Mouse (Mus musculus) lung, embryonic 14.5 days (tissue): Measurements from ENCODE around the gene Gm8122. TPM values are rescaled to one million over a fixed set of nuclear protein-coding genes. Genes with fewer than 3 reads are reported as not detected.
"Not testable (repeated sequence)": the region's sequence is repeated elsewhere in the genome, so short reads cannot be mapped to it uniquely, and the experiment has no call there.

Source experiments
- ATAC-seq: fragments of 200-750 bp; cut with Nextera tagmentation; 2 replicates; pipeline ENCODE4 v1.8.0; 2017; ENCODE audit warnings: mild to moderate bottlenecking, moderate TSS enrichment, moderate library complexity; ENCODE audit not compliant: insufficient read depth
- DNase-seq: peaks from one replicate; pipeline ENCODE4 v3.0.0-alpha.2; 2015
- H3K27ac ChIP-seq: fragments of 300-500 bp; sonication (generic); 2 replicates; pipeline ENCODE4 v1.5.1; 2014; ENCODE audit warnings: low read depth, mild to moderate bottlenecking, moderate library complexity
- H3K27me3 ChIP-seq: fragments of 300-500 bp; sonication (generic); 2 replicates; pipeline ENCODE4 v1.6.1; 2014; ENCODE audit warnings: low read length, control low read depth; ENCODE audit not compliant: insufficient read depth
- H3K36me3 ChIP-seq: fragments of 300-500 bp; sonication (generic); 2 replicates; pipeline ENCODE4 v1.6.1; 2014; ENCODE audit warnings: control low read depth; ENCODE audit not compliant: insufficient read depth
- H3K4me1 ChIP-seq: fragments of 300-500 bp; sonication (generic); 2 replicates; pipeline ENCODE4 v1.6.1; 2014; ENCODE audit warnings: antibody characterized with exemption, control low read depth; ENCODE audit not compliant: insufficient read depth
- H3K4me2 ChIP-seq: fragments of 300-500 bp; sonication (generic); 2 replicates; pipeline ENCODE4 v1.6.1; 2014; ENCODE audit warnings: mild to moderate bottlenecking
- H3K4me3 ChIP-seq: fragments of 300-500 bp; sonication (generic); 2 replicates; pipeline ENCODE4 v1.5.1; 2014; ENCODE audit warnings: low read depth, low read length
- H3K9ac ChIP-seq: fragments of 300-500 bp; sonication (generic); 2 replicates; pipeline ENCODE4 v1.6.1; 2014
- H3K9me3 ChIP-seq: fragments of 300-500 bp; sonication (generic); 2 replicates; pipeline ENCODE4 v1.6.1; 2016; ENCODE audit warnings: low read depth, low read length, control low read depth
- WGBS: fragments of 180-500 bp; shearing (Covaris S2); extraction: QIAGEN DNeasy Blood & Tissue Kit; methylation state at CpG from one replicate; pipeline ENCODE4 v1.1.7; 2014; 5-methylcytosine and 5-hydroxymethylcytosine counted together
- polyA plus RNA-seq: library from polyadenylated mRNA; unstranded; fragments of >200 nt; fragmentation: Nextera tagmentation; extraction: Ambion mirVana; gene quantifications from 2 replicates; pipeline ENCODE4 v1.2.1, GENCODE M21; 2014

Gm8122 gene
- polyA plus RNA-seq, result not detected in 2 replicates

- H3K4me3 ChIP-seq, DNase-seq, H3K36me3 ChIP-seq, H3K27ac ChIP-seq, H3K4me2 ChIP-seq, H3K4me1 ChIP-seq, H3K27me3 ChIP-seq, H3K9ac ChIP-seq, ATAC-seq, H3K9me3 ChIP-seq: not testable (repeated sequence)
- 84% methylated on average over 3 of the region's 4 CpGs for WGBS
Measured at GRCm38 (mm10) chr14:43235204-43235603, at the start of gene Gm8122. TSS of gene Gm8122 (minus strand) at chr14:43235304.

DNA sequence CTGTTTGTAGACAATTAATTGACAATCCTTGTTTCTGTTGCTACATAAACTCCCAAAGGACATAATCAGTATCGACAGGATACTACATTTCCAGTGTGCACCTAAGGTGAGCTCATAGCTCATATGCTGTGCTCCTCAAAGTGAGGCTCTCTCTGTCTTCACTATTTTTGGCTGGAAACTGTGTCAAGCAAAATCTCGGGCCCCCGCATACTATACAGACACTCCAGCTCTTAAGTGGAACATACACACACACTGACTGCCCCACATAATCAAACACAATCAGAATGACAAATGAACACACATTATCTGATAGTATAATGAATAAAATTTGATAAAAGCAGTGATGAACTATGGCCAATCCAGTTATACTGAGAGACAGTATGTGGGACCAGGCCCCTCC is 43.6 kb upstream of the Gm8122 start:
- not testable (repeated sequence) for H3K27ac ChIP-seq, H3K36me3 ChIP-seq, H3K9me3 ChIP-seq, ATAC-seq, H3K4me1 ChIP-seq, H3K27me3 ChIP-seq, DNase-seq, H3K9ac ChIP-seq, H3K4me2 ChIP-seq, H3K4me3 ChIP-seq
- WGBS, result 84% methylated on average over 3 of the region's 3 CpGs

- not testable (repeated sequence) for H3K4me2 ChIP-seq, H3K27ac ChIP-seq, H3K9me3 ChIP-seq, ATAC-seq, H3K4me1 ChIP-seq, DNase-seq, H3K27me3 ChIP-seq, H3K36me3 ChIP-seq, H3K4me3 ChIP-seq, H3K9ac ChIP-seq
- WGBS, result 53% methylated on average over 4 of the region's 4 CpGs
Measured at GRCm38 (mm10) chr14:43278146-43278545, 43.0 kb upstream of the Gm8122 start.

GRCm38 (mm10) chr14:43277468-43277867 is 42.4 kb upstream of the Gm8122 start:
- 61% methylated on average over 2 of the region's 2 CpGs for WGBS
- DNase-seq, result not testable (repeated sequence)

GRCm38 (mm10) chr14:43275752-43276151 is 40.6 kb upstream of the Gm8122 start:
- WGBS, result 74% methylated on average over 1 of the region's 1 CpGs
- not testable (repeated sequence) for H3K9me3 ChIP-seq, H3K4me2 ChIP-seq, H3K9ac ChIP-seq, ATAC-seq, H3K27me3 ChIP-seq, DNase-seq, H3K27ac ChIP-seq, H3K4me1 ChIP-seq, H3K4me3 ChIP-seq, H3K36me3 ChIP-seq

More at GRCm38 (mm10) chr14:43277468-43277867, 42.4 kb upstream of the Gm8122 start:
- not testable (repeated sequence) for H3K27me3 ChIP-seq, H3K4me3 ChIP-seq, H3K4me2 ChIP-seq, H3K9ac ChIP-seq, H3K36me3 ChIP-seq, H3K4me1 ChIP-seq, H3K9me3 ChIP-seq, ATAC-seq, H3K27ac ChIP-seq

DNA sequence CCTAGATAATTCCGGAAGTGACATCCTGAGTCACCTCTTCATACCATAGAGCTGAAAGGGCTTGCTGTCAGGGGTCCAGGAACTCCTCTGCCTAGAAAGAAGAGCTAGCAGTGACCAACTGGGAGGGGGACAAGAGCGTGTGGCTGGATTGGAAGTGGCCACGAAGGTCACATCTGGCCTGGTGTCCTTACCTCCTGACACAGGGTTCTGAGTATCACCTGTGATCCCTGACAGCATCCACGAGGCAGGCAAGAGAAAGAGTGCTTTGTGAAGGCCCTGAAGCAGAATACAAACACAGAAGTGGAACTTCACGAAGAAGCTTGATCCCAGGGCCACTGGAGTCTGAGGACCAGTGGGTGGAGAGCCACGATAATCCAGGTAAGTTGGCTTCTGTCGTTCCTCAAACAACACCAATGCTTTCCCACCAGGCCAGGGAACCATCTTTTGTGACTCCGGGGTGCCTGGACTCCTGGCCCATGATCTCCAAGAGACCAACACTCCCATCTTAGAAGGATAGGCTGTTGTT is 39.9 kb upstream of the Gm8122 start, which contains the start of gene Gm9732:
TSS of gene Gm9732 (plus strand) at position 51 of the 526 bp plus-strand sequence.
- not testable (repeated sequence) for DNase-seq, ATAC-seq, H3K27ac ChIP-seq, H3K27me3 ChIP-seq, H3K4me3 ChIP-seq, H3K4me2 ChIP-seq, H3K4me1 ChIP-seq, H3K9me3 ChIP-seq, H3K9ac ChIP-seq, H3K36me3 ChIP-seq
- WGBS, result 81% methylated on average over 8 of the region's 8 CpGs

GRCm38 (mm10) chr14:43273161-43273560 is 38.1 kb upstream of the Gm8122 start:
- 75% methylated on average over 1 of the region's 1 CpGs for WGBS
- not testable (repeated sequence) for H3K27ac ChIP-seq, H3K9me3 ChIP-seq, H3K27me3 ChIP-seq, H3K4me2 ChIP-seq, H3K4me1 ChIP-seq, ATAC-seq, H3K9ac ChIP-seq, H3K4me3 ChIP-seq, DNase-seq, H3K36me3 ChIP-seq

- not testable (repeated sequence) for H3K4me2 ChIP-seq, H3K9ac ChIP-seq, ATAC-seq, DNase-seq, H3K4me3 ChIP-seq, H3K4me1 ChIP-seq, H3K9me3 ChIP-seq, H3K36me3 ChIP-seq, H3K27ac ChIP-seq, H3K27me3 ChIP-seq
- WGBS, result 80% methylated on average over 3 of the region's 3 CpGs
Measured at GRCm38 (mm10) chr14:43269211-43269610, 34.1 kb upstream of the Gm8122 start.

DNA sequence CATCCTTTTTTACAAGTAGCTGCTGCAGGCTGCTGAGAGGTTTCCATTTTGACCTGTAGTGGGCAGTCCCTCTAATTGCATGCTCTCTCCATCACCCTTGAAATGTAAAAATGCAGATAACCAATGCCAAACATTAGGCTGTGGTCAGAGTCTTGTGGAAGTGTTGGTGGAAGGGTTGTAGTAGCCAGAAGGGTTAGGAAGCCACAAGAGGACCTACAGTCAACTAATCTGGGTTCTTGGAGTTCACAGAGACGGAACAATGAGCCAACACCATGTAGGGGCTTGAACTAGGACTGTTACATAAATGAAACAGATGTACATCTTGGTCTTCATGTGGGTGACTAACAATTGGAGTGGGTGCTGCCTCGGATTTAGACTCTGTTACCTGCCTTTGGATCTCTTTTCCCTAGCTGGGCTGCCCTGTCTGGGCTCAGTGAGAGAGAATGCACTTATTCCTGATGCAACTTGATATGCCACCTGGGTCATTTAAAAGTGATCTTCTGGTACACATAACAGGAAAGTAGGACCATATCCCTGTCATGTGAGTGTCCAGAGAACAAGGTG is 33.5 kb upstream of the Gm8122 start:
- H3K9me3 ChIP-seq, H3K4me3 ChIP-seq, H3K4me1 ChIP-seq, H3K36me3 ChIP-seq, DNase-seq, H3K9ac ChIP-seq, H3K4me2 ChIP-seq, ATAC-seq, H3K27me3 ChIP-seq, H3K27ac ChIP-seq: not testable (repeated sequence)
- WGBS, result 41% methylated on average over 2 of the region's 2 CpGs

DNA sequence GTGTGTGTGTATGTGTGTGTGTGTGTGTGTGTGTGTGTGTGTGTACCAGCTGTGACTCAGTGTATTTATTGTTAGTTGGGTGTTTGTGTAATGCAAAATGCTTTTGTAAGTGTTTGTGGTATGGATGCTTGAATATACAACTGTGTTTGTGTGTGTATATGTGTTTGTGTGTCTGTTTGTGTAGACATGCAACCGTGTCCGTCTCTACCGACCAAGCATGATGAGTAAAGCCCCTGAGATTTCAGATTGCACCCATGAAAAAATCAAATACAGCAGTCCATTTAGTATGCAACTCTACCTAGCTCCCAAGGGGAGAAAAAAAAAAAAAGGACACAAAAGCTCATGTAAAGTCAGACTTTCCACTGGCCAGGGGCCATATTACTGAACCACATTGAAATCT is 28.3 kb upstream of the Gm8122 start:
- H3K27me3 ChIP-seq, H3K36me3 ChIP-seq, H3K4me1 ChIP-seq, DNase-seq, ATAC-seq, H3K4me3 ChIP-seq, H3K27ac ChIP-seq, H3K9me3 ChIP-seq, H3K4me2 ChIP-seq, H3K9ac ChIP-seq: not testable (repeated sequence)
- WGBS, result 96% methylated on average over 3 of the region's 3 CpGs

DNA sequence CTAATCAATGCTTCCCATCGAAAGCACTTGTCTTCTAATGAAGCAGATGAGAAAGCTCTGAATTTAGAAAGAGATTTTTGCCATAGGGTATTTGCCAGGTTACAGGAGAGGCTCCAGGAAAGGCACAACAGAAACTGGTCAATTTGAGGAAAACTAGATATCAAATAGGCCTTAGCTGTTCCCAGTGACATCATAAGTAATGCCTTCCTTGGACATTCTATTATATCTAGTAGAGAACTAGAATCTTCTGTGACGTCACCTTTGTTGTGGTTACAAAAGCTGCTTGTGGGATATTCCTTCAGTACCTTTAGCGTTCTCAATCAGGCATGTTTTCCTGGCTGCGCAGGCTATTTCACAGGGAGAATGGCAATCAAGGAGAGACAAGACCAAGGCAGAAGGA is 23.2 kb upstream of the Gm8122 start, which contains the start of gene Gm8126:
TSS of gene Gm8126 (plus strand) at position 301 of the 400 bp plus-strand sequence.
- DNase-seq, H3K9me3 ChIP-seq, H3K27ac ChIP-seq, H3K4me2 ChIP-seq, ATAC-seq, H3K9ac ChIP-seq, H3K4me1 ChIP-seq, H3K27me3 ChIP-seq, H3K4me3 ChIP-seq, H3K36me3 ChIP-seq: not testable (repeated sequence)
- 80% methylated on average over 3 of the region's 4 CpGs for WGBS
